Mouse (Mus musculus): ENCODE measurements around the gene Impg2. TPM values are rescaled to one million over a fixed set of nuclear protein-coding genes. Genes with fewer than 3 reads are reported as not detected.

Gene Impg2
- polyA plus RNA-seq, 1 experiment, result 1.2 TPM

DNA sequence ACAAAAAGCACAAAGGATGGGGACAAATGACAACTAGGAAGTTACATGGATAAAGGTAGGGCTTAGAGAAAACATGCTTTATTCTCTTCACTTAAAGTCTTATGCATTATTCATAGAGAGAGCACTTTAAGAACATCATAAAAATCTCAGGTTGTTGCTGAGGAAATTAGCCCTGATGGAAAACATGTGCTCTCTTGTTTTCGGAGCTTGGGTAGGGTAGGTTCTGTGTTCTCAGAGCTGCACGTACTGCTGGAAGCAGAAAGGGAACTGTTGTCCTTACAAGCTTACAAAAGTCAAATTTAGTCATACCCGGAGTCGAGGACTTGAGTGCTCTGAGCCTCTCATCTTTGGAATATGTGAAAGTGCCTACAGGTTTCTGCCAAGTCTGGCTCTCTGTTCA is 98.9 kb downstream of the Impg2 start:
- TF ChIP-seq POLR2A (IDR thresholded peaks at IDR 0.05; ENCODE audit: borderline replicate concordance, extremely low read depth, insufficient read depth, insufficient read length, poor library complexity, severe bottlenecking) (no peak), CTCF (IDR thresholded peaks at IDR 0.05; ENCODE audit: borderline replicate concordance, extremely low read depth, insufficient read depth, insufficient read length) (no peak)
- DNase-seq (ENCODE audit: low read depth), result no peak

- no peak for DNase-seq (ENCODE audit: low read depth)
- no peak for TF ChIP-seq CTCF (IDR thresholded peaks at IDR 0.05; ENCODE audit: borderline replicate concordance, extremely low read depth, insufficient read depth, insufficient read length)
- no peak for TF ChIP-seq POLR2A (IDR thresholded peaks at IDR 0.05; ENCODE audit: borderline replicate concordance, extremely low read depth, insufficient read depth, insufficient read length, poor library complexity, severe bottlenecking)
These were observed 100.1 kb downstream of the Impg2 start for GRCm38 (mm10) chr16:56304167-56304566.

- TF ChIP-seq POLR2A (IDR thresholded peaks at IDR 0.05; ENCODE audit: borderline replicate concordance, extremely low read depth, insufficient read depth, insufficient read length, poor library complexity, severe bottlenecking), result no peak
- no peak for TF ChIP-seq CTCF (IDR thresholded peaks at IDR 0.05; ENCODE audit: borderline replicate concordance, extremely low read depth, insufficient read depth, insufficient read length)
- DNase-seq (ENCODE audit: low read depth), result no peak
These were observed 103.5 kb downstream of the Impg2 start for GRCm38 (mm10) chr16:56307575-56307974.

- DNase-seq (ENCODE audit: low read depth), result peak; percentile 11
- TF ChIP-seq POLR2A (IDR thresholded peaks at IDR 0.05; ENCODE audit: borderline replicate concordance, extremely low read depth, insufficient read depth, insufficient read length, poor library complexity, severe bottlenecking) (no peak), CTCF (IDR thresholded peaks at IDR 0.05; ENCODE audit: borderline replicate concordance, extremely low read depth, insufficient read depth, insufficient read length) (no peak)
These were observed 107.2 kb downstream of the Impg2 start for GRCm38 (mm10) chr16:56311291-56311690.

Other genes with a start within 250 kb of the Impg2 start
- gene Rpl24, start 238.0 kb upstream of the Impg2 start, polyA plus RNA-seq (2012; rRNA removed), result 499 and 561 TPM in 2 replicates
- gene Zbtb11, start 230.4 kb upstream of the Impg2 start, polyA plus RNA-seq (2012; rRNA removed), result 11.3 and 15.1 TPM in 2 replicates
- 73.9 and 88.9 TPM in 2 replicates for gene Pcnp, start 174.6 kb upstream of the Impg2 start, polyA plus RNA-seq (2012; rRNA removed)
- 7.8 and 8.2 TPM in 2 replicates for gene Trmt10c, start 166.5 kb upstream of the Impg2 start, polyA plus RNA-seq (2012; rRNA removed)
- gene Senp7, start 156.0 kb upstream of the Impg2 start, polyA plus RNA-seq (2012; rRNA removed), result 40.7 and 45.1 TPM in 2 replicates